Mouse (Mus musculus) kidney, embryonic 14.5 days (tissue): ENCODE results near the gene Kcnj6. TPM values are rescaled to one million over a fixed set of nuclear protein-coding genes. Genes with fewer than 3 reads are reported as not detected.

Experiments
- ATAC-seq: fragments of 200-750 bp; cut with Nextera tagmentation; 2 replicates; pipeline ENCODE4 v1.8.0; 2017; ENCODE audit warnings: moderate number of reproducible peaks, mild to moderate bottlenecking, moderate TSS enrichment, moderate library complexity; ENCODE audit not compliant: low FRiP score, low TSS enrichment
- H3K27ac ChIP-seq: fragments of 300-500 bp; sonication (generic); 2 replicates; pipeline ENCODE4 v1.5.1; 2014; ENCODE audit warnings: low read depth, mild to moderate bottlenecking, low read length, moderate library complexity, mixed read lengths
- H3K27me3 ChIP-seq: fragments of 300-500 bp; sonication (generic); 2 replicates; pipeline ENCODE4 v1.6.1; 2014; ENCODE audit warnings: mild to moderate bottlenecking, low read length; ENCODE audit not compliant: control insufficient read depth, insufficient read depth
- H3K36me3 ChIP-seq: fragments of 300-500 bp; sonication (generic); 2 replicates; pipeline ENCODE4 v1.6.1; 2014; ENCODE audit warnings: low read length, mixed read lengths; ENCODE audit not compliant: control insufficient read depth, insufficient read depth
- H3K4me1 ChIP-seq: fragments of 300-500 bp; sonication (generic); 2 replicates; pipeline ENCODE4 v1.6.1; 2014; ENCODE audit warnings: low read length, mixed read lengths; ENCODE audit not compliant: control insufficient read depth, insufficient read depth
- H3K4me2 ChIP-seq: fragments of 300-500 bp; sonication (generic); replicated peaks from 2 replicates; pipeline ENCODE4 v1.6.1; 2014; ENCODE audit warnings: low read depth, mild to moderate bottlenecking, low read length
- H3K4me3 ChIP-seq: fragments of 300-500 bp; sonication (generic); 2 replicates; pipeline ENCODE4 v1.5.1; 2014; ENCODE audit warnings: mild to moderate bottlenecking, low read length
- H3K9ac ChIP-seq: fragments of 300-500 bp; sonication (generic); 2 replicates; pipeline ENCODE4 v1.6.1; 2014; ENCODE audit warnings: low read depth, mild to moderate bottlenecking, low read length, moderate library complexity
- H3K9me3 ChIP-seq: fragments of 300-500 bp; sonication (generic); 2 replicates; pipeline ENCODE4 v1.6.1; 2016; ENCODE audit warnings: low read length; ENCODE audit not compliant: control insufficient read depth
- WGBS: fragments of 180-500 bp; shearing (Covaris S2); extraction: QIAGEN DNeasy Blood & Tissue Kit; methylation state at CpG from one replicate; pipeline ENCODE4 v1.1.7; 2014; 5-methylcytosine and 5-hydroxymethylcytosine counted together
- polyA plus RNA-seq: library from polyadenylated mRNA; unstranded; fragments of >200 nt; fragmentation: Nextera tagmentation; extraction: Ambion mirVana; gene quantifications from 2 replicates; pipeline ENCODE4 v1.2.1, GENCODE M21; 2014

Gene Kcnj6
- polyA plus RNA-seq, 1 experiment from 2014 or later, result not detected

GRCm38 (mm10) chr16:94735472-94735871, 262.0 kb downstream of the Kcnj6 start:
- Histone ChIP-seq H3K9me3 (no peaks in the 10 kb centered on the region), H3K36me3 (no peaks in the 10 kb centered on the region), H3K4me1 (no peaks in the 10 kb centered on the region), H3K27ac (no peak overlapping the region), H3K9ac (no peak overlapping the region), H3K27me3 (no peaks in the 10 kb centered on the region), H3K4me2 (no peak overlapping the region), H3K4me3 (no peak overlapping the region)
- WGBS, result 65% methylated on average over 3 of the region's 3 CpGs
- ATAC-seq, result no peak

- Histone ChIP-seq H3K27me3 (no peaks in the 10 kb centered on the region), H3K27ac (no peak overlapping the region), H3K4me1 (no peaks in the 10 kb centered on the region), H3K36me3 (no peaks in the 10 kb centered on the region), H3K9me3 (peaks cover 4% of the 10 kb centered on the region; the same call in 1 of the 2 replicates), H3K4me3 (no peak overlapping the region), H3K4me2 (no peak overlapping the region), H3K9ac (no peak overlapping the region)
- 53% methylated on average over 12 of the region's 12 CpGs for WGBS
- no peak for ATAC-seq
Observed at GRCm38 (mm10) chr16:94731027-94731426, 266.5 kb downstream of the Kcnj6 start.

- H3K9ac ChIP-seq, result no peak overlapping the region
- WGBS, result 88% methylated on average over 6 of the region's 6 CpGs
- H3K4me3 ChIP-seq, result no peak overlapping the region
- no peaks in the 10 kb centered on the region for H3K27me3 ChIP-seq
- no peak overlapping the region for H3K4me2 ChIP-seq
- H3K4me1 ChIP-seq, result no peaks in the 10 kb centered on the region
- H3K36me3 ChIP-seq, result no peaks in the 10 kb centered on the region
- H3K9me3 ChIP-seq, result peaks cover 4% of the 10 kb centered on the region; the same call in 1 of the 2 replicates
- ATAC-seq, result no peak
- no peak overlapping the region for H3K27ac ChIP-seq
Observed at GRCm38 (mm10) chr16:94729236-94729635, 268.3 kb downstream of the Kcnj6 start.

GRCm38 (mm10) chr16:94724747-94725211, 272.7 kb downstream of the Kcnj6 start:
- H3K36me3 ChIP-seq, result no peaks in the 10 kb centered on the region
- 2% methylated on average over 18 of the region's 18 CpGs for WGBS
- H3K4me3 ChIP-seq, result peak overlapping the region; percentile 50
- ATAC-seq, result no peak
- no peaks in the 10 kb centered on the region for H3K4me1 ChIP-seq
- peak overlapping the region; percentile 40; the same call in 1 of the 2 replicates for H3K9ac ChIP-seq
- H3K9me3 ChIP-seq, result peaks cover 4% of the 10 kb centered on the region; the same call in 1 of the 2 replicates
- no peak overlapping the region for H3K27ac ChIP-seq
- H3K27me3 ChIP-seq, result no peaks in the 10 kb centered on the region
- peak overlapping the region; percentile 77 for H3K4me2 ChIP-seq

- H3K4me1 ChIP-seq, result no peaks in the 10 kb centered on the region
- WGBS, result under 1% methylated on average over 23 of the region's 23 CpGs
- H3K27ac ChIP-seq, result peak overlapping the region; percentile 42; the same call in 1 of the 2 replicates
Observed at GRCm38 (mm10) chr16:94724061-94724596, 273.4 kb downstream of the Kcnj6 start.

GRCm38 (mm10) chr16:94722936-94723335, 274.6 kb downstream of the Kcnj6 start:
- H3K4me3 ChIP-seq, result no peak overlapping the region
- ATAC-seq, result no peak

More at GRCm38 (mm10) chr16:94724061-94724596, 273.4 kb downstream of the Kcnj6 start:
- H3K4me2 ChIP-seq, result peak overlapping the region; percentile 77
- peak; percentile 88 for ATAC-seq
- peaks cover 3% of the 10 kb centered on the region; the same call in 1 of the 2 replicates for H3K9me3 ChIP-seq
- H3K36me3 ChIP-seq, result no peaks in the 10 kb centered on the region
- H3K4me3 ChIP-seq, result peak overlapping the region; percentile 50
- no peaks in the 10 kb centered on the region for H3K27me3 ChIP-seq
- peak overlapping the region; percentile 40; the same call in 1 of the 2 replicates for H3K9ac ChIP-seq

GRCm38 (mm10) chr16:94721549-94722006, 275.9 kb downstream of the Kcnj6 start:
- H3K4me1 ChIP-seq, result no peaks in the 10 kb centered on the region
- no peak overlapping the region for H3K4me2 ChIP-seq
- 60% methylated on average over 10 of the region's 10 CpGs for WGBS
- H3K9ac ChIP-seq, result no peak overlapping the region
- no peak overlapping the region for H3K27ac ChIP-seq
- peaks cover 6% of the 10 kb centered on the region for H3K9me3 ChIP-seq
- H3K36me3 ChIP-seq, result no peaks in the 10 kb centered on the region
- H3K4me3 ChIP-seq, result no peak overlapping the region
- no peak for ATAC-seq
- no peaks in the 10 kb centered on the region for H3K27me3 ChIP-seq

More at GRCm38 (mm10) chr16:94722936-94723335, 274.6 kb downstream of the Kcnj6 start:
- Histone ChIP-seq H3K4me2 (no peak overlapping the region), H3K27me3 (no peaks in the 10 kb centered on the region), H3K27ac (no peak overlapping the region), H3K4me1 (no peaks in the 10 kb centered on the region), H3K9me3 (no peaks in the 10 kb centered on the region), H3K36me3 (no peaks in the 10 kb centered on the region), H3K9ac (no peak overlapping the region)
- WGBS, result 83% methylated on average over 12 of the region's 12 CpGs

GRCm38 (mm10) chr16:94720476-94721153, 276.9 kb downstream of the Kcnj6 start:
- no peaks in the 10 kb centered on the region for H3K27me3 ChIP-seq
- H3K36me3 ChIP-seq, result no peaks in the 10 kb centered on the region
- no peak overlapping the region for H3K27ac ChIP-seq
- no peak for ATAC-seq
- peaks cover 10% of the 10 kb centered on the region for H3K9me3 ChIP-seq
- WGBS, result 62% methylated on average over 7 of the region's 7 CpGs
- H3K4me3 ChIP-seq, result no peak overlapping the region
- H3K4me2 ChIP-seq, result no peak overlapping the region
- no peaks in the 10 kb centered on the region for H3K4me1 ChIP-seq
- H3K9ac ChIP-seq, result no peak overlapping the region

- H3K9ac ChIP-seq, result 0 out of 2 replicates have a peak overlapping the region, but pooled peaks have one; percentile 18
- peaks cover 10% of the 10 kb centered on the region for H3K9me3 ChIP-seq
- H3K4me1 ChIP-seq, result no peaks in the 10 kb centered on the region
- H3K27me3 ChIP-seq, result no peaks in the 10 kb centered on the region
- no peak overlapping the region for H3K4me3 ChIP-seq
- H3K36me3 ChIP-seq, result no peaks in the 10 kb centered on the region
- H3K27ac ChIP-seq, result no peak overlapping the region
- no peak overlapping the region for H3K4me2 ChIP-seq
- ATAC-seq, result no peak
- 60% methylated on average over 4 of the region's 4 CpGs for WGBS
Observed at GRCm38 (mm10) chr16:94719488-94719887, 278.0 kb downstream of the Kcnj6 start.
